Mouse (Mus musculus) neural tube, embryonic 14.5 days (tissue): ENCODE measurements around the gene Smim9. TPM values are rescaled to one million over a fixed set of nuclear protein-coding genes. Genes with fewer than 3 reads are reported as not detected.
A peak's percentile ranks its signal among the peaks of the same experiment; 100 is the strongest.
"Not testable (repeated sequence)": the region's sequence is repeated elsewhere in the genome, so short reads cannot be mapped to it uniquely, and the experiment has no call there.

Experiments
- ATAC-seq: fragments of 200-750 bp; cut with Nextera tagmentation; 2 replicates; pipeline ENCODE4 v1.8.0; 2017; ENCODE audit warnings: low read depth, mild to moderate bottlenecking, moderate TSS enrichment, moderate library complexity
- H3K27ac ChIP-seq: fragments of 300-500 bp; sonication (generic); 2 replicates; pipeline ENCODE4 v1.5.1; 2014; ENCODE audit warnings: low read depth, mild to moderate bottlenecking, control low read depth, low read length, moderate library complexity, mixed read lengths
- H3K27me3 ChIP-seq: fragments of 300-500 bp; sonication (generic); 2 replicates; pipeline ENCODE4 v1.6.1; 2014; ENCODE audit warnings: low read length; ENCODE audit not compliant: control insufficient read depth, insufficient read depth
- H3K36me3 ChIP-seq: fragments of 300-500 bp; sonication (generic); 2 replicates; pipeline ENCODE4 v1.6.1; 2014; ENCODE audit warnings: low read length, mixed read lengths; ENCODE audit not compliant: control insufficient read depth, insufficient read depth
- H3K4me1 ChIP-seq: fragments of 300-500 bp; sonication (generic); 2 replicates; pipeline ENCODE4 v1.6.1; 2014; ENCODE audit warnings: low read length; ENCODE audit not compliant: control insufficient read depth, insufficient read depth
- H3K4me2 ChIP-seq: fragments of 300-500 bp; sonication (generic); 2 replicates; pipeline ENCODE4 v1.6.1; 2014; ENCODE audit warnings: mild to moderate bottlenecking, low read depth, low read length, control low read depth
- H3K4me3 ChIP-seq: fragments of 300-500 bp; sonication (generic); 2 replicates; pipeline ENCODE4 v1.5.1; 2014; ENCODE audit warnings: low read depth, low read length, control low read depth, mixed read lengths
- H3K9ac ChIP-seq: fragments of 300-500 bp; sonication (generic); replicated peaks from 2 replicates; pipeline ENCODE4 v1.6.1; 2014; ENCODE audit warnings: low read depth, mild to moderate bottlenecking, control low read depth, low read length, mixed read lengths
- H3K9me3 ChIP-seq: fragments of 300-500 bp; sonication (generic); 2 replicates; pipeline ENCODE4 v1.6.1; 2016; ENCODE audit warnings: low read length; ENCODE audit not compliant: control insufficient read depth
- WGBS: fragments of 180-500 bp; shearing (Covaris S2); extraction: QIAGEN DNeasy Blood & Tissue Kit; methylation state at CpG from one replicate; pipeline ENCODE4 v1.1.7; 2014; 5-methylcytosine and 5-hydroxymethylcytosine counted together
- polyA plus RNA-seq: library from polyadenylated mRNA; unstranded; fragments of >200 nt; fragmentation: Nextera tagmentation; extraction: Ambion mirVana; gene quantifications from 2 replicates; pipeline ENCODE4 v1.2.1, GENCODE M21; 2014

Gene Smim9
- polyA plus RNA-seq, result not detected in 2 replicates

GRCm38 (mm10) chrX:75163670-75164069 lies at the start of gene Smim9:
Gene Smim9 (minus strand): TSS chrX:75163770.
- Histone ChIP-seq H3K27me3 (no peaks in the 10 kb centered on the region), H3K27ac (no peak within 1 kb of the TSS), H3K9ac (no peak within 1 kb of the TSS), H3K4me2 (no peak within 1 kb of the TSS), H3K9me3 (no peaks in the 10 kb centered on the region), H3K36me3 (no peaks in the 10 kb centered on the region), H3K4me1 (no peaks in the 10 kb centered on the region), H3K4me3 (no peak within 1 kb of the TSS)
- WGBS, result 84% methylated on average over 1 of the region's 1 CpGs
- ATAC-seq, result no peak

DNA sequence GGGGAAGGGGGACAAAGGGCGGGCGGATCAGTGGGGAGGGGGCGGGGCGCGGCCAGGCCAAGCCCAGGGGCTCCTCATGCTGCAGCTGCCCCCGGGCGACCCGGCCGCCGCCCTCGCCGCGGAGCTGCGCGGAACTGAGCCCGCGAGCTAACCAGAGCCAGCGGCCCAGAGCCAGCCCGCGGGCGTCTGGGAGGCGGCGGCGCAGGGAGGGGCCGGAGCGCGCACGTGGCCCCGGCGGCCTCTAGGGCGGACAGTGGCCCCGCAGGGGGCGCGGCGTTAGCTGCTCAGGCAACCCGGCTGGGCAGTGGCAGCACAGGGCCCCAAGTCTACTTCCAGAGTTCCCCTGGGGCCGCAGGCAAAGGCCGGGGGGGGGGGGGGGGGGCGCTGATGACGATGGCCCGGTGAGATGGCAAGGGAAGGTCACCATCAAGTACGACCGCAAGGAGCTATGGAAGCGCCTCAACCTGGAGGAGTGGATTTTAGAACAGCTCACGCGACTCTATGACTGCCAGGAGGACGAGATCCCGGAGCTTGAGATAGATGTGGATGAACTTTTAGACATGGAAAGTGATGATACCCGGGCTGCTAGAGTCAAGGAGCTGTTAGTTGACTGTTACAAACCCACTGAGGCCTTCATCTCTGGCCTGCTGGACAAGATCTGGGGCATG lies 7.9 kb downstream of the Smim9 start:
- WGBS, result 21% methylated on average over 19 of the region's 49 CpGs
- peak overlapping the region; percentile 53 for H3K4me2 ChIP-seq
- no peaks in the 10 kb centered on the region for H3K4me1 ChIP-seq
- H3K27me3 ChIP-seq, result no peaks in the 10 kb centered on the region
- peak; percentile 80 for ATAC-seq
- H3K4me3 ChIP-seq, result peak overlapping the region; percentile 33
- H3K9me3 ChIP-seq, result no peaks in the 10 kb centered on the region
- no peak overlapping the region for H3K27ac ChIP-seq
- H3K36me3 ChIP-seq, result no peaks in the 10 kb centered on the region
- H3K9ac ChIP-seq, result peak overlapping the region; percentile 51

DNA sequence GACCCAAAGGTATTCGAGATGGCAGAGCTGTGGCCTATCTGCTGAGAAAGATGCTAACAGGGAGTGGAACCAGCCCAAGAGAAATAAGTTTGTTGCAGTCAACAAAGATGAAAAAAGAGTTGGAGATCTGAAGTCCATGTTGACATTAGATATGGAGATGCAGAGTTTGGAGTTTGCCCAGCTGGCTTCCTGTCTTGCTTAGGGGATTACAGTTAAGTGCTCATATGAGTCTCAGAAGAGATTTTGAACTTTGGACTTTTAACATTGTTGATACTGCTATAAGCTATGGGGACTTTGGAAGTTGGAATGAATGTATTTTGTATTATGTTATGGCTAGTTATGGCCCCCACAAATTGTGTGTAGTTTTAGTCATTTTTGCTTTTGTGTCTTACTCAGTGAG lies 11.3 kb downstream of the Smim9 start:
- ATAC-seq, result no peak
- H3K27ac ChIP-seq, result no peak overlapping the region
- H3K27me3 ChIP-seq, result no peaks in the 10 kb centered on the region
- WGBS, result 73% methylated on average over 1 of the region's 1 CpGs
- no peak overlapping the region for H3K4me3 ChIP-seq
- H3K9ac ChIP-seq, result no peak overlapping the region
- no peaks in the 10 kb centered on the region for H3K4me1 ChIP-seq
- no peak overlapping the region for H3K4me2 ChIP-seq
- no peaks in the 10 kb centered on the region for H3K36me3 ChIP-seq
- H3K9me3 ChIP-seq, result no peaks in the 10 kb centered on the region

GRCm38 (mm10) chrX:75150304-75150703 lies 13.3 kb downstream of the Smim9 start:
- Histone ChIP-seq H3K27me3 (no peaks in the 10 kb centered on the region), H3K36me3 (no peaks in the 10 kb centered on the region), H3K4me3 (no peak overlapping the region), H3K9me3 (no peaks in the 10 kb centered on the region), H3K9ac (no peak overlapping the region), H3K4me2 (no peak overlapping the region), H3K27ac (no peak overlapping the region), H3K4me1 (no peaks in the 10 kb centered on the region)
- 88% methylated on average over 2 of the region's 2 CpGs for WGBS
- ATAC-seq, result no peak

DNA sequence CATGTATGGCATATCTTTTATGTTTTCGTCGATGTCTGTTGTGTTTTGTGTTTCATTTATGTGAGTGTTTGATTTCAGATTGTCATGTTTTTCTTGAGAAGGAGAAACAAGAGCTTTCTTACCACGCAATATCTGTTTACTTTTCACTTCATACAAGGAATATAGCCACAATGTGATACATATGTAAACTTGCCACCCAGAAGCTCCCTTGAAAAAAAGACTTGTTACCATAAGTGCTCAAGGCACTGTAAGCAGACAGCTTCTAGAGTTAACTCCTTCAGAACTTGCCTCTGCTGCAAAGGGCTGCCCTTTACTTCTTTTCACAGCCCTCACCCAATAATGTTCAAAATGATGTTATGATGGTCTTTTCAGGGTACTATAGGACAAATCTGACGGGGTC lies 15.2 kb downstream of the Smim9 start:
- Histone ChIP-seq H3K9me3 (no peaks in the 10 kb centered on the region), H3K4me1 (no peaks in the 10 kb centered on the region), H3K4me2 (no peak overlapping the region), H3K36me3 (no peaks in the 10 kb centered on the region), H3K9ac (no peak overlapping the region), H3K27me3 (no peaks in the 10 kb centered on the region), H3K4me3 (no peak overlapping the region), H3K27ac (no peak overlapping the region)
- ATAC-seq, result no peak
- WGBS, result 91% methylated on average over 4 of the region's 4 CpGs

GRCm38 (mm10) chrX:75143124-75143555 lies 20.4 kb downstream of the Smim9 start:
- H3K36me3 ChIP-seq, H3K4me1 ChIP-seq, H3K27me3 ChIP-seq, H3K9me3 ChIP-seq, H3K9ac ChIP-seq, H3K27ac ChIP-seq: not testable (repeated sequence)
- 47% methylated on average over 3 of the region's 42 CpGs for WGBS
- H3K4me2 ChIP-seq, result peak overlapping the region; percentile 49
- ATAC-seq, result peak; percentile 56
- peak overlapping the region; percentile 29 for H3K4me3 ChIP-seq

GRCm38 (mm10) chrX:75138182-75138581 lies 25.4 kb downstream of the Smim9 start:
- Histone ChIP-seq H3K4me2 (no peak overlapping the region), H3K4me1 (no peaks in the 10 kb centered on the region), H3K36me3 (no peaks in the 10 kb centered on the region), H3K27ac (no peak overlapping the region), H3K27me3 (no peaks in the 10 kb centered on the region), H3K9me3 (no peaks in the 10 kb centered on the region), H3K4me3 (no peak overlapping the region), H3K9ac (no peak overlapping the region)
- no peak for ATAC-seq
- 98% methylated on average over 2 of the region's 2 CpGs for WGBS

GRCm38 (mm10) chrX:75137729-75138128 lies 25.8 kb downstream of the Smim9 start:
- Histone ChIP-seq H3K27me3 (no peaks in the 10 kb centered on the region), H3K9me3 (no peaks in the 10 kb centered on the region), H3K36me3 (no peaks in the 10 kb centered on the region), H3K27ac (no peak overlapping the region), H3K4me3 (no peak overlapping the region), H3K4me1 (no peaks in the 10 kb centered on the region), H3K4me2 (no peak overlapping the region), H3K9ac (no peak overlapping the region)
- WGBS, result 90% methylated on average over 2 of the region's 2 CpGs
- ATAC-seq, result no peak

- Histone ChIP-seq H3K9ac (no peak overlapping the region), H3K9me3 (no peaks in the 10 kb centered on the region), H3K4me2 (no peak overlapping the region), H3K36me3 (no peaks in the 10 kb centered on the region), H3K4me3 (no peak overlapping the region), H3K27me3 (no peaks in the 10 kb centered on the region), H3K27ac (no peak overlapping the region), H3K4me1 (no peaks in the 10 kb centered on the region)
- no peak for ATAC-seq
Observed at GRCm38 (mm10) chrX:75136938-75137337, 26.6 kb downstream of the Smim9 start.
